In the genomic region with DNA sequence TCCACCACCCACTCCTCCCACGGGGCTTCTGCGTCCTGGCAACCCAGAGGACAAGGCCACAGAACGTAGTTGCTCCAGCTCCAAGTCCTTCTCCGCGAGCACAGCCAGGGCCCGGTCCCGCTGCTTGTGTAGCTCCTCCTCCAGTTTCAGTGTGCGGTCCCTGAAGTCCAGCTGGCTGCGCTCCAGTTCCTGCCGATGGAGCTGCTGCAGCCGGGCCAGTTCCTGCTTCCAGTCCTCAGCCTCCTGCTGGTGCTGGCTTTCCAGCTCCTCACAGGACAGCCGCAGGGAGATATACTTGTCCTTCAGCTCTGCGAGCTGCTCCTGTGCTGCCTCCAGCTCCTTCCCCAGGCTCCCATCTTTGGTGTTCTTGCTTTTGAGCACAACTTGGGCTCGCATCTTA, we compare ENCODE assay signal across 10 mouse cellular contexts. TPM values are rescaled to one million over a fixed set of nuclear protein-coding genes. Genes with fewer than 3 reads are reported as not detected.
DNase-seq lines count a peak whose midpoint lies in the region; TF ChIP-seq lines count a peak whose summit lies in the region.
"Had no signal": no experiment of that assay in that cellular context is flagged by ENCODE, and none has a peak within 500 bp of the region (broad histone marks: within the 10 kb centered on the region; RNA-seq: fewer than 3 reads in every experiment).

No protein-coding gene starts in this region.

- peaks cover 14% of the 10 kb centered on the region for H3K4me1 ChIP-seq in thymus, adult 2 months (replicated peaks; ENCODE audit: control insufficient read depth, insufficient read depth, low read length)

- H3K4me3 ChIP-seq in thymus, adult 2 months (ENCODE audit: control insufficient read depth, insufficient read depth, low read length), result no peak overlapping the region
- H3K4me3 ChIP-seq: neural tube, embryonic 12.5 days had no signal

- peaks cover 26% of the 10 kb centered on the region for H3K36me3 ChIP-seq in thymus, adult 2 months (ENCODE audit: control insufficient read depth, insufficient read depth, low read length)

- 92% methylated on average over 14 of the region's 14 CpGs for WGBS in thymus, adult 2 months

- no peaks in the 10 kb centered on the region for H3K27me3 ChIP-seq in thymus, adult 2 months (ENCODE audit: control insufficient read depth, insufficient read depth, low read length)
- H3K27me3 ChIP-seq: neural tube, embryonic 12.5 days had no signal

- peak; percentile 41 to 50 for DNase-seq in left cerebral cortex, adult 18-20 months (ENCODE audit: low spot score in 2 of 2)
- DNase-seq in left cerebral cortex, adult 11 months (ENCODE audit: low spot score), result no peak
- DNase-seq in cerebellum, postnatal 10 days, result peak; percentile 82 to 90
- DNase-seq in kidney, adult 11 months, result peak; percentile 67
- peak; percentile 55 to 73 for DNase-seq in left cerebral cortex, postnatal 14 days (ENCODE audit: low spot score in 2 of 2)
- peak; percentile 67 for DNase-seq in right cerebral cortex, postnatal 4 days
- DNase-seq in thymus, adult 2 months, result no peak
- DNase-seq in thymus, postnatal 0 days (ENCODE audit: low spot score), result no peak

- no peak overlapping the region for H3K27ac ChIP-seq in thymus, adult 2 months (ENCODE audit: control insufficient read depth, insufficient read depth, low read length)
- H3K27ac ChIP-seq: neural tube, embryonic 12.5 days had no signal

- TF ChIP-seq CTCF in thymus, adult 2 months (IDR thresholded peaks at IDR 0.05; ENCODE audit: borderline replicate concordance, control insufficient read depth, extremely low read depth, insufficient read depth, low read length, poor library complexity), result no peak

- intact Hi-C loops in left cerebral cortex, postnatal 14 days (cut with DNase I), result no loop called here

- no peak for TF ChIP-seq POLR2A in thymus, adult 2 months (IDR thresholded peaks at IDR 0.05; ENCODE audit: control insufficient read depth, extremely low read depth, insufficient read depth, low read length, poor library complexity)

RNA-seq across cellular contexts. Expression of a gene that starts 4.9 kb away (rescaled TPM):
- total RNA-seq in left cerebral cortex, adult 18-20 months (2021), result 100 to 1,000 TPM; 252 TPM
- total RNA-seq in left cerebral cortex, postnatal 14 days (2021), result 100 to 1,000 TPM; 389 to 405 TPM
- 595 and 682 TPM in 2 replicates for polyA plus RNA-seq in thymus, adult 2 months (2012; rRNA removed)
- 293 and 304 TPM in 2 replicates for polyA plus RNA-seq in thymus, postnatal 0 days (2015; fragmentation: Nextera tagmentation; extraction: Ambion mirVana)

RNA-seq across cellular contexts. Expression of a gene that starts 9.1 kb away (rescaled TPM):
- not detected for total RNA-seq in left cerebral cortex, adult 18-20 months (2021)
- total RNA-seq in left cerebral cortex, postnatal 14 days (2021), result not detected
- 0.19 TPM in 1 of 2 replicates, not detected in the other for polyA plus RNA-seq in thymus, adult 2 months (2012; rRNA removed)
- polyA plus RNA-seq in thymus, postnatal 0 days (2015; fragmentation: Nextera tagmentation; extraction: Ambion mirVana), result 0.07 TPM in 1 of 2 replicates, not detected in the other
- total RNA-seq: left cerebral cortex, adult 8-10 months had no signal
- polyA plus RNA-seq: neural tube, embryonic 12.5 days had no signal

RNA-seq across cellular contexts. Expression of a gene that starts 9.7 kb away (rescaled TPM):
- 10 to 100 TPM; 20.2 to 20.7 TPM for total RNA-seq in left cerebral cortex, adult 18-20 months (2021)
- 10 to 100 TPM; 13.3 to 16.1 TPM for total RNA-seq in left cerebral cortex, postnatal 14 days (2021)
- polyA plus RNA-seq in thymus, adult 2 months (2012; rRNA removed), result 9.3 and 10.6 TPM in 2 replicates
- polyA plus RNA-seq in thymus, postnatal 0 days (2015; fragmentation: Nextera tagmentation; extraction: Ambion mirVana), result 10.5 and 12.6 TPM in 2 replicates

RNA-seq across cellular contexts. Expression of a gene that starts 20.6 kb away (rescaled TPM):
- 10 to 100 TPM; 24.9 to 26.1 TPM for total RNA-seq in left cerebral cortex, adult 18-20 months (2021)
- 10 to 100 TPM; 15.5 to 17.3 TPM for total RNA-seq in left cerebral cortex, postnatal 14 days (2021)
- 8.5 and 10.8 TPM in 2 replicates for polyA plus RNA-seq in thymus, adult 2 months (2012; rRNA removed)
- polyA plus RNA-seq in thymus, postnatal 0 days (2015; fragmentation: Nextera tagmentation; extraction: Ambion mirVana), result 35.4 and 37.6 TPM in 2 replicates

RNA-seq across cellular contexts. Expression of a gene that starts 30.7 kb away (rescaled TPM):
- total RNA-seq in left cerebral cortex, adult 18-20 months (2021), result not detected
- not detected for total RNA-seq in left cerebral cortex, postnatal 14 days (2021)
- not detected in 2 replicates for polyA plus RNA-seq in thymus, adult 2 months (2012; rRNA removed)
- polyA plus RNA-seq in thymus, postnatal 0 days (2015; fragmentation: Nextera tagmentation; extraction: Ambion mirVana), result not detected in 2 replicates
- total RNA-seq: left cerebral cortex, adult 8-10 months had no signal
- polyA plus RNA-seq: neural tube, embryonic 12.5 days had no signal

Comparison
In these comparisons a context has a peak if more than half of its experiments do, and no peak if none do; other contexts are left out.
1. DNase-seq: peak in left cerebral cortex, adult 18-20 months (2 of 2), cerebellum, postnatal 10 days (2 of 2), kidney, adult 11 months (single experiment), left cerebral cortex, postnatal 14 days (2 of 2) and right cerebral cortex, postnatal 4 days (single experiment); none in left cerebral cortex, adult 11 months (single experiment), thymus, adult 2 months (single experiment) and thymus, postnatal 0 days (single experiment).